Mouse (Mus musculus) stomach, embryonic 15.5 days (tissue): ENCODE results near the gene Trit1. TPM values are rescaled to one million over a fixed set of nuclear protein-coding genes. Genes with fewer than 3 reads are reported as not detected.
"Not testable (repeated sequence)": the region's sequence is repeated elsewhere in the genome, so short reads cannot be mapped to it uniquely, and the experiment has no call there.

Source experiments
- ATAC-seq: fragments of 200-750 bp; cut with Nextera tagmentation; 2 replicates; pipeline ENCODE4 v1.8.0; 2017; ENCODE audit warnings: low read depth, moderate number of reproducible peaks, moderate TSS enrichment; ENCODE audit not compliant: insufficient read depth, low FRiP score
- H3K27ac ChIP-seq: fragments of 300-500 bp; sonication (generic); 2 replicates; pipeline ENCODE4 v1.5.1; 2015; ENCODE audit warnings: mild to moderate bottlenecking, inconsistent platforms
- H3K27me3 ChIP-seq: fragments of 300-500 bp; sonication (generic); replicated peaks from 2 replicates; pipeline ENCODE4 v1.6.1; 2015; ENCODE audit warnings: inconsistent platforms
- H3K36me3 ChIP-seq: fragments of 300-500 bp; sonication (generic); 2 replicates; pipeline ENCODE4 v1.6.1; 2015; ENCODE audit warnings: inconsistent platforms
- H3K4me1 ChIP-seq: fragments of 300-500 bp; sonication (generic); 2 replicates; pipeline ENCODE4 v1.6.1; 2015; ENCODE audit warnings: inconsistent platforms
- H3K4me2 ChIP-seq: fragments of 300-500 bp; sonication (generic); 2 replicates; pipeline ENCODE4 v1.6.1; 2015; ENCODE audit warnings: mild to moderate bottlenecking, inconsistent platforms
- H3K4me3 ChIP-seq: fragments of 300-500 bp; sonication (generic); replicated peaks from 2 replicates; pipeline ENCODE4 v1.5.1; 2015; ENCODE audit warnings: inconsistent platforms
- H3K9ac ChIP-seq: fragments of 300-500 bp; sonication (generic); 2 replicates; pipeline ENCODE4 v1.6.1; 2015; ENCODE audit warnings: inconsistent platforms
- H3K9me3 ChIP-seq: fragments of 300-500 bp; sonication (generic); 2 replicates; pipeline ENCODE4 v1.6.1; 2016; ENCODE audit warnings: inconsistent platforms
- whole genome bisulfite sequencing: fragments of 180-500 bp; shearing (Covaris S2); methylation state at CpG from one replicate; pipeline ENCODE4 v1.1.7; 2015; 5-methylcytosine and 5-hydroxymethylcytosine counted together
- polyA plus RNA-seq: library from polyadenylated mRNA; unstranded; fragments of >200 nt; fragmentation: Nextera tagmentation; extraction: Ambion mirVana; gene quantifications from 2 replicates; pipeline ENCODE4 v1.2.1, GENCODE M21; 2015

The Trit1 gene
- polyA plus RNA-seq, 1 experiment from 2014 or later: 18.3 TPM

DNA sequence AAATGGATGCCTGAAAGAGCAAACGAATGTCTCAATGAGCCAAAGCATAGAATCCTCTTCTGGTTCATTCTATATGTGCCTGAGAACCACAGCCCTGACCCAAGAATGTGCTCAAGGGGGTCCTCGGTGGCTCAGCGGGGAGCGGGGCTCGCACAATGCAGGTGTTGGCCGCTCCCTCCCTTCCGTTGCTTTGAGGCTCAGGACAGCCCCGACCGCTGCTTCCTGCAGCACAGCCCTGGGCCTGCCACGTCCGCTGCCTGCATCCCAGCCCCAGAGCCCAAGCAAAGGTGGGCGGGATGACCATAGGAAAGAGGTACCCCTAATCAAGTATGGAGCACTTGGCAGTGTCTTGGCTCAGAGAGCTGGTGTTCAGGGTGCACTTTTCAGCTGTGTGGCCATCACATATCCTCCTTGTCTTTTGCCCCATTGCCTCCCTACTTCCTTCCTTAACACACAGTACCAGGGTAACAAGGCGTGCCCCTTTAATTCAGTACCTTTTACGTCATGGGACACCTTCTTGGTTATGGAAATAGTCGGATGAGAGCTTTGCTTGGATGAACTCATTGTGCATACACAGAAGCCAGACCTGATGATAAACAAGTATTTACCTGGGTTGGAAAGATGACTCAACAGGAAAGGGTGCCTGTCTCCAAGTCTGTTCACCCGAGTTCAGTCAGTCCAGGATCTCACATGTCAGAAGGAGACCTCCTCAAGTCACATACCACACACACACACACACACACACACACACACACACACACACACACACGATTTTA lies 32.7 kb upstream of the Trit1 start:
- Histone ChIP-seq H3K4me2 (peak overlapping the region; percentile 25), H3K9me3 (no peaks in the 10 kb centered on the region), H3K4me3 (0 out of 2 replicates have a peak overlapping the region, but pooled peaks have one; percentile 1), H3K27me3 (peaks cover 12% of the 10 kb centered on the region), H3K4me1 (no peaks in the 10 kb centered on the region), H3K27ac (no peak overlapping the region), H3K9ac (no peak overlapping the region), H3K36me3 (no peaks in the 10 kb centered on the region)
- no peak for ATAC-seq
- WGBS: 26% methylated on average over 17 of the region's 17 CpGs

DNA sequence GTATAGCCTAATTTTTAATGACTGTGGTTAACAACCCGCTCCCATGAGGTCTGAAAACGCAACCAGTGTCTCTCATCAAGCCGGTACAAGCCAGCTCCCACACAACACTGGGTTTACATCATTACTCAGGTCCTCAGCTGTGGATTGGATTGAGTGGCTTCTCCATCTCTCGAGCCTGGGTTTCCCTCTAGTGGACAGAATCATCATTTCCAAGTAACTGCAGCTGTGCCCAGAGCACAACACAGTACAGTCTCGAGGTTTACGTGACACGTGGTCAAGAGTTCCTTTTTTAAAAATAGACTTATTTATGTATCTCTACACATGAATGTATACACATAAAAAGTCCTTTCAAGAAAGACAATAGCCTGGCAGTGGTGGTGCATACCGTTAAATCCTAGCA lies 31.3 kb upstream of the Trit1 start:
- Histone ChIP-seq H3K27me3 (peaks cover 12% of the 10 kb centered on the region), H3K4me3 (no peak overlapping the region), H3K4me1 (no peaks in the 10 kb centered on the region), H3K4me2 (no peak overlapping the region), H3K9me3 (no peaks in the 10 kb centered on the region), H3K9ac (no peak overlapping the region), H3K27ac (no peak overlapping the region), H3K36me3 (no peaks in the 10 kb centered on the region)
- peak; percentile 79 for ATAC-seq
- 26% methylated on average over 8 of the region's 8 CpGs for WGBS

GRCm38 (mm10) chr4:122987421-122987820 lies 29.0 kb upstream of the Trit1 start:
- Histone ChIP-seq H3K36me3 (no peaks in the 10 kb centered on the region), H3K27ac (no peak overlapping the region), H3K4me3 (no peak overlapping the region), H3K9ac (no peak overlapping the region), H3K4me1 (no peaks in the 10 kb centered on the region), H3K9me3 (no peaks in the 10 kb centered on the region), H3K27me3 (peaks cover 12% of the 10 kb centered on the region), H3K4me2 (no peak overlapping the region)
- no peak for ATAC-seq
- WGBS: 54% methylated on average over 4 of the region's 4 CpGs

DNA sequence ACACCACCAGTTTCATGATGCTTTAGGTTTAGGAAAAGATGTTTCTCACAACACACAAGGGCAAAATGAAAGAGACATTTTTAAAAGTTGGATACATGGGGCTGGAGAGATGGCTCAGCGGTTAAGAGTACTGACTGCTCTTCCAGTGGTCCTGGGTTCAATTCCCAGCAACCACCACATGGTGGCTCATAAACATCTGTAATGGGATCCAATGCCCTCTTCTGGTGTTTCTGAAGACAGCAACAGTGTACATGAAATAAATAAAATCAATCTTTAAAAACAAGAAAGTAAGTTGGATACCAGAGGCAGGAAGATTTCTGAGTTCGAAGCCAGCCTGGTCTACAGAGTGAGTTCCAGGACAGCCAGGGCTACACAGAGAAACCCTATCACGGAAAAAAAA lies 28.4 kb upstream of the Trit1 start:
- H3K9ac ChIP-seq, H3K4me3 ChIP-seq, H3K36me3 ChIP-seq, H3K4me2 ChIP-seq, H3K27ac ChIP-seq, ATAC-seq, H3K4me1 ChIP-seq, H3K9me3 ChIP-seq: not testable (repeated sequence)
- WGBS: 56% methylated on average over 3 of the region's 3 CpGs
- H3K27me3 ChIP-seq: peaks cover 12% of the 10 kb centered on the region

DNA sequence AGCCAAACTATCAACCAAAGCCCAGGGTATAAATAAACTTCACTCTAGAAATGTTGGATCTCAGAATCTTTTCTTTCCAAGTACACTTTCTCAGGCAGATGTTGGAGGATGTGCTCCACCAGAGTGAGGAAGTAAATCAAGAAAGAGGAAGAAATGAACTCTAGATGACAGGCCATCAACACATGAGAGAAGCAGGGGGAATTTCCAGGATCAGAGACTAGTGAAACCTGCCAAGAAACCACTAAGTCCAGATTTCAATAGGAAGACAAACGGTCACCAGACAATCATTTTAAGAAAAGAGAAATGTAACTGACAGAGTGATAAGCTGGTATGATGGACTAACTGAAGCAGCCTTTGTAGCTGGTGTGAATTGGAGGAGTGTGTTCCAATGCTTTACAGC lies 25.2 kb upstream of the Trit1 start:
- H3K27ac ChIP-seq: no peak overlapping the region

GRCm38 (mm10) chr4:122992276-122992675 lies 24.1 kb upstream of the Trit1 start:
- Histone ChIP-seq H3K27me3 (no peaks in the 10 kb centered on the region), H3K27ac (no peak overlapping the region), H3K36me3 (no peaks in the 10 kb centered on the region), H3K4me3 (no peak overlapping the region), H3K4me2 (no peak overlapping the region), H3K4me1 (peaks cover 9% of the 10 kb centered on the region; the same call in 1 of the 2 replicates), H3K9ac (no peak overlapping the region), H3K9me3 (no peaks in the 10 kb centered on the region)
- WGBS: 59% methylated on average over 3 of the region's 3 CpGs
- no peak for ATAC-seq

More for the DNA sequence above, 25.2 kb upstream of the Trit1 start:
- no peaks in the 10 kb centered on the region for H3K36me3 ChIP-seq
- H3K4me1 ChIP-seq: no peaks in the 10 kb centered on the region
- H3K4me3 ChIP-seq: no peak overlapping the region
- ATAC-seq: no peak
- H3K9ac ChIP-seq: no peak overlapping the region
- no peaks in the 10 kb centered on the region for H3K9me3 ChIP-seq
- no peak overlapping the region for H3K4me2 ChIP-seq
- WGBS: 68% methylated on average over 1 of the region's 1 CpGs
- no peaks in the 10 kb centered on the region for H3K27me3 ChIP-seq

DNA sequence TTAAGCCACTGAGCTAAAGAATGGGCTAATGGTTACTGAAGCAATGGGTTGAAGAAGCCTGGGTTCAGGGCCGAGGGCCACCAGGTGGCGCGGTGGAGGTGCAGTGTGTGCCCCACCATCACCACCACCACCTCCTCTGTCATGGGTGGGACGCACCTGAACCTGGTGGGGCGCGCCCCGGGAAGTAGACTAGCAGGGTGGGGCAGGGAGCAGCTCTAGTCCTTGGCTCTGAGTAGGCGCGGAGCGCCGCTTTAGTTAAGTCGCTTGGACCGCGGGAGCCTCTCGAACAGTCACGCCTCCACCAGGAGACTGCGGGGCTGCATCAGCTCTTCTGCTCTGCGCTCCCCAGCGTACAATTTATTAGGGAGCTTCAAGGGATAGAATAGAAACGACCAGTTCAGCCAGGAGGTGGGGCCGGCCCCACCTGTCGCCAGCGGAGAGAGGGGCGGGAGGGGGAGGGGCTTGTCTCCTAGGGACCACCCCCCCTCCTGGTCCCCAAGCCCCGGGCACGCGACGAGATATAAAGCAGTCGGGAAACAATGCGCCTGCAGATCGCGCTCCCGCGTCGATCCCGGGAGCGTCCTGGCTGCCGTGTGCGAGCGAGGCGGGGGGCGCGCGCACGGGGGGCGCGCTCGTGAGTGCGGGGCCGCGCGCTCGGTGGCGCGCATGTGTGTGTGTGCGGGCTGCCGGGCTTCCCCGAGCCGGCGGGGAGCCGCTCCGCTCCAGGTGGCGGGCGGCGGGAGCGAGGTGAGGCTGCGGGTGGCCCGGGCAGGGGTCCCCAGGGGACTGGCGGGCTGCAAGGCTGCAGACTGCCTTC lies 20.8 kb upstream of the Trit1 start, which contains the start of gene Mycl:
Mycl (plus strand) TSS at position 249 of the 817 bp plus-strand sequence.
- Histone ChIP-seq H3K9me3 (no peaks in the 10 kb centered on the region), H3K4me3 (peak within 1 kb of the TSS; percentile 77), H3K4me1 (peaks cover 12% of the 10 kb centered on the region; the same call in 1 of the 2 replicates), H3K27ac (peak within 1 kb of the TSS; percentile 91), H3K27me3 (peaks cover 7% of the 10 kb centered on the region; the same call in 1 of the 2 replicates), H3K9ac (peak within 1 kb of the TSS; percentile 71), H3K36me3 (no peaks in the 10 kb centered on the region), H3K4me2 (peak within 1 kb of the TSS; percentile 98)
- under 1% methylated on average over 50 of the region's 69 CpGs for WGBS
- ATAC-seq: peak; percentile 83

DNA sequence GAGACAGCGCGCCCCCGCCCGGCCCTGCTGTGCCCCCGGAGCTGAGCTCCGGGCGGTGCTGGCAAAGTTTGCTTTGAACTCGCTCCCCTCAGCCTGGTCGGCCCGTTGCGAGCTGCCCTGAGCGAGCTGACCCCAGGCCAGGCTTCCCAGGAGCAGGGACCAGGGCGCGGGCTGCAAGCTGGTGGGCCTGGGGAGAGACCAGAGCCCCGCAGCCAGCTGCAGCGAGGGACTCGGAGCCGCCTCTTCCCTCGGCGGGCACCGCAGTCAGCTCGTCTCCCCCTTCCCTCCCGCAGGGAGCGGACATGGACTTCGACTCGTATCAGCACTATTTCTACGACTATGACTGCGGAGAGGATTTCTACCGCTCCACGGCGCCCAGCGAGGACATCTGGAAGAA lies 20.2 kb upstream of the Trit1 start:
- WGBS: under 1% methylated on average over 32 of the region's 32 CpGs

DNA sequence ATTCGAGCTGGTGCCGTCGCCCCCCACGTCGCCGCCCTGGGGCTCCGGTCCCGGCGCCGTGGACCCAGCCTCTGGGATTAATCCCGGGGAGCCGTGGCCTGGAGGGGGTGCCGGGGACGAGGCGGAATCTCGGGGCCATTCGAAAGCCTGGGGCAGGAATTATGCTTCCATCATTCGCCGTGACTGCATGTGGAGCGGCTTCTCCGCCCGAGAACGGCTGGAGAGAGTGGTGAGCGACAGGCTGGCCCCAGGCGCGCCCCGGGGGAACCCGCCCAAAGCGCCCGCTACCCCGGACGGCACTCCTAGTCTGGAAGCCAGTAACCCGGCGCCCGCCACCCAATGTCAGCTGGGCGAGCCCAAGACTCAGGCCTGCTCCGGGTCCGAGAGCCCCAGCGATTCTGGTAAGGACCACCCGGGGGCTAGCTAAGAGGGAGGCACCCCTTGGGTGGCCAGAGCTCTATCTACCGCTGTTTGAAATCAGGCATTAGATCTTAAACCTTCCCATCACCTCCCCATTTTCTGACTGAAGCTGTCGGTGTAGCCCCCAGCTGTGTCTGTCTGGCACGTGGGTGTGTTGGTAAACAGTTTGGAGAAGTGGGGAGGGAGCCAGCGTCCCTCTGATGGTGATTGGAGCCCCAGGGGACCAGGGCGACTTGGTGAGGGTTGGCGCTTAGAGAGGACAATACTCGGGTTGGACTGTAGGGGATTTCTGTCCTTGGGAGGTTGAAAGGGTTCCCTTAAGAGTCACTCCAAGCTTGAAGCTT lies 19.6 kb upstream of the Trit1 start:
- Histone ChIP-seq H3K4me3 (peak overlapping the region; percentile 77), H3K4me2 (peak overlapping the region; percentile 98), H3K36me3 (no peaks in the 10 kb centered on the region), H3K9me3 (no peaks in the 10 kb centered on the region), H3K27ac (peak overlapping the region; percentile 91), H3K9ac (peak overlapping the region; percentile 71; the same call in 1 of the 2 replicates), H3K4me1 (peaks cover 12% of the 10 kb centered on the region; the same call in 1 of the 2 replicates), H3K27me3 (peaks cover 7% of the 10 kb centered on the region; the same call in 1 of the 2 replicates)
- under 1% methylated on average over 47 of the region's 47 CpGs for WGBS
- 0 out of 2 replicates have a peak, but pooled peaks have one; percentile 17 for ATAC-seq

More for the DNA sequence above, 20.2 kb upstream of the Trit1 start:
- peak overlapping the region; percentile 91 for H3K27ac ChIP-seq
- H3K9me3 ChIP-seq: no peaks in the 10 kb centered on the region
- no peaks in the 10 kb centered on the region for H3K36me3 ChIP-seq
- H3K4me2 ChIP-seq: peak overlapping the region; percentile 98
- H3K27me3 ChIP-seq: peaks cover 7% of the 10 kb centered on the region; the same call in 1 of the 2 replicates
- ATAC-seq: no peak; the same call in 1 of the 2 replicates
- peak overlapping the region; percentile 71 for H3K9ac ChIP-seq
- peaks cover 12% of the 10 kb centered on the region; the same call in 1 of the 2 replicates for H3K4me1 ChIP-seq
- H3K4me3 ChIP-seq: peak overlapping the region; percentile 77

- no peaks in the 10 kb centered on the region for H3K9me3 ChIP-seq
- peak overlapping the region; percentile 77 for H3K4me3 ChIP-seq
- 0 out of 2 replicates have a peak overlapping the region, but pooled peaks have one; percentile 16 for H3K27ac ChIP-seq
- 28% methylated on average over 12 of the region's 12 CpGs for WGBS
- peaks cover 12% of the 10 kb centered on the region; the same call in 1 of the 2 replicates for H3K4me1 ChIP-seq
- no peaks in the 10 kb centered on the region for H3K36me3 ChIP-seq
- H3K27me3 ChIP-seq: peaks cover 7% of the 10 kb centered on the region; the same call in 1 of the 2 replicates
- H3K9ac ChIP-seq: no peak overlapping the region
- peak; percentile 21; the same call in 1 of the 2 replicates for ATAC-seq
- peak overlapping the region; percentile 98 for H3K4me2 ChIP-seq
Measured at GRCm38 (mm10) chr4:122998537-122999262, 17.7 kb upstream of the Trit1 start.
